Mouse (Mus musculus) C2C12 (cell line): ENCODE results near the gene Elf1.

Experiments used
- CEBPB ChIP-seq: IDR thresholded peaks from one replicate; pipeline ENCODE4 v1.6.1; 2011; ENCODE audit warnings: low read depth, mild to moderate bottlenecking, control low read depth, moderate library complexity
- CTCF ChIP-seq: IDR thresholded peaks from one replicate; pipeline ENCODE4 v1.5.1; 2011; ENCODE audit not compliant: control insufficient read depth, insufficient read depth, insufficient read length
- MAX ChIP-seq: IDR thresholded peaks from one replicate; pipeline ENCODE4 v1.6.1; 2011; ENCODE audit warnings: mild to moderate bottlenecking, control low read depth
- MYOD1 ChIP-seq: IDR thresholded peaks from one replicate; pipeline ENCODE4 v1.6.1; 2011; ENCODE audit warnings: low read depth; ENCODE audit not compliant: control insufficient read depth, insufficient read length
- MYOG ChIP-seq: IDR thresholded peaks from one replicate; pipeline ENCODE4 v1.6.1; 2011; ENCODE audit not compliant: control insufficient read depth, insufficient read length; ENCODE audit errors: extremely low read depth
- USF1 ChIP-seq: IDR thresholded peaks from one replicate; pipeline ENCODE4 v1.6.1; 2011; ENCODE audit warnings: low read depth, mild to moderate bottlenecking, control low read depth, moderate library complexity

GRCm38 (mm10) chr14:79587139-79587851 is 106.3 kb downstream of the Elf1 start, which contains the start of gene Sugt1:
- TF ChIP-seq CTCF (no peak), MYOG (no peak), MYOD1 (no peak), MAX (peak; percentile 74), USF1 (peak; percentile 70), CEBPB (no peak)
